Mouse (Mus musculus): ENCODE measurements around the gene Crebbp. TPM values are rescaled to one million over a fixed set of nuclear protein-coding genes. Genes with fewer than 3 reads are reported as not detected.

Crebbp gene
- polyA plus RNA-seq, 1 experiment from 2014 or later, result 44.4 TPM

DNA sequence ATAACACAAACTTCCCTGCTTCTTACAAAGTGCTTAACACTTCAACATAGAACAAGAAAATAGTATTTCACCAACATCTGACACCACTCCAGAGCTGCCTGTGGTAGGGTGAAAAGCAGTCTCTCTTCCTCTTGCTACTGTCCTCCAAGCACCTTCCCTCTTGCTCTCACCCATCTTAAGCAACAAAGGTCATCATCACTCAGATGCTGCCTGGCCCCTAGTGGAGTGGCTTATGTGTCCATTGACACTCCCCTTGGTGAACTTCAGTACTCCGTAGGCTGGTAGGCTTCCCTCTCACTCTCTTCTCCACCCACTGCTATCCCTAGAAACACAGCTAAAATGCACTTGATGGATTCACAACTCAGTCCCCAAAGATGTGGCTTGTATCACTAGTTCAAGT lies 3.5 kb downstream of the Crebbp start:
- peak overlapping the region; percentile 6 for H3K4me3 ChIP-seq
- H3K27me3 ChIP-seq, result peaks cover 5% of the 10 kb centered on the region; the same call in 1 of the 2 replicates
- H3K4me2 ChIP-seq, result peak overlapping the region; percentile 32
- H3K36me3 ChIP-seq (ENCODE audit: poor library complexity, severe bottlenecking), result peaks cover 6% of the 10 kb centered on the region
- peaks cover 29% of the 10 kb centered on the region for H3K4me1 ChIP-seq
- ATAC-seq, result no peak
- H3K9me3 ChIP-seq (replicated peaks), result no peaks in the 10 kb centered on the region
- 88% methylated on average over 1 of the region's 1 CpGs for WGBS
- no peak overlapping the region for H3K9ac ChIP-seq
- H3K27ac ChIP-seq, result no peak overlapping the region

DNA sequence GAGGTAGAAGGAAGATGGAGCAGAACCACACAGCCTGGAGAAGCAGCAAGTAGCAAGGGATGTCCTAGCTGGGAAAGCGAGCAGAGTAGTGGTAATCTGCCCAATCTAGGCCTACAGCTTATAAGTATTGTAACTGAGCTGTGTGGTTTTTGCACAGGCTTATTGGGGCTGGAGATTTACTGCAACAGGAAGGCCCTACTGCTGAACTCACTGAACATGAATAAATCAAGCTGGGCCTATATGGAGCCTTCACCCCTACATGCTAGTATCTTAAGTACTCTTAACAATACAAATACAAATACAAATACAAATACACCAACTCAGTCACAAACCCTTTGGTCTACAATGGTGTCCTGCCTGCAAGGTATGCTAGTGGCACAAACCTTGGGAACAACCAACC lies 10.2 kb downstream of the Crebbp start:
- Histone ChIP-seq H3K4me3 (no peak overlapping the region), H3K4me2 (no peak overlapping the region), H3K4me1 (peaks cover 21% of the 10 kb centered on the region), H3K27me3 (no peaks in the 10 kb centered on the region), H3K9ac (no peak overlapping the region), H3K27ac (no peak overlapping the region), H3K36me3 (ENCODE audit: poor library complexity, severe bottlenecking) (peaks cover 1% of the 10 kb centered on the region), H3K9me3 (replicated peaks) (no peaks in the 10 kb centered on the region)
- no peak for ATAC-seq
- 90% methylated on average over 1 of the region's 1 CpGs for WGBS

DNA sequence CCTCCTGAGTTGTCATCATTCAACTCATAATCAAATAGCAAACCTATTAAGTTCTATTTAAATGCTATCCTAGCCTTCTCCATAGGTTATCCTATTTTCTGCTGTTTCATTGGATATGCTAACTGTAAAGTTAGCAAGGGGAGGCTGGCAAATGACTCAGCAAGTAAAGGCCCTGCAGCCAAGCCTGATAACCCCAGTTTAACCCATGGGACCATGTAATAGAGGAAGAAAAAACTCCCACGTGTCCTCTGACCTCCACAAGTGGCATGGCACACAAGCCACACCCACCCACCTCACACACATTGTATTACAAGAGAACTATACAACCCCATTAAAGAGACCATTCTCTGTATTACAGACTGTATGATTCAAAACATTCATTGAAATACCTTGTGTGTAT lies 13.8 kb downstream of the Crebbp start:
- Histone ChIP-seq H3K9me3 (replicated peaks) (no peaks in the 10 kb centered on the region), H3K4me1 (peaks cover 16% of the 10 kb centered on the region), H3K36me3 (ENCODE audit: poor library complexity, severe bottlenecking) (no peaks in the 10 kb centered on the region), H3K4me2 (no peak overlapping the region), H3K4me3 (no peak overlapping the region), H3K27me3 (no peaks in the 10 kb centered on the region), H3K9ac (no peak overlapping the region), H3K27ac (no peak overlapping the region)
- no peak for ATAC-seq
- WGBS, result 68% methylated on average over 1 of the region's 1 CpGs

DNA sequence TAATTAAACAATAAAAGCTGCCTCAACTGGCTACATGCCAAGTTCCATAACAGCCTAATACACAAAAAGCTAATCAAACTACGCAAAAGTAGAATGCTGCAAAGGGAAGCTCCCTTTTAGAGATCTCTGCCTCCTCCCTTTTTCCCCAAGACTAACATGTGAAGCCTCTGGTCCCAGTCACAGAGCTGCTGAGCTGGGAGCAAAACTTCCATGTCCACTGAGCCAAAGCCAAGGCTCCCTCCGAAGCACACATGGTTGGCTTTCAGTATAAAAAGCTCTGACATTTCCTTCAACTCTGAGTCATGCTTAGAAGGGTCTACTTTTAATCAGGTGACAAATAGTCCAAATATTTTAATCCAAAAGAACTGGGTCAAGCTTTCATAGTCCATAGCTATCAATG lies 14.2 kb downstream of the Crebbp start:
- no peak for ATAC-seq
- Histone ChIP-seq H3K9ac (no peak overlapping the region), H3K27ac (no peak overlapping the region), H3K9me3 (replicated peaks) (no peaks in the 10 kb centered on the region), H3K36me3 (ENCODE audit: poor library complexity, severe bottlenecking) (no peaks in the 10 kb centered on the region), H3K27me3 (no peaks in the 10 kb centered on the region), H3K4me1 (peaks cover 16% of the 10 kb centered on the region), H3K4me2 (no peak overlapping the region), H3K4me3 (no peak overlapping the region)
- WGBS, result 58% methylated on average over 2 of the region's 2 CpGs

DNA sequence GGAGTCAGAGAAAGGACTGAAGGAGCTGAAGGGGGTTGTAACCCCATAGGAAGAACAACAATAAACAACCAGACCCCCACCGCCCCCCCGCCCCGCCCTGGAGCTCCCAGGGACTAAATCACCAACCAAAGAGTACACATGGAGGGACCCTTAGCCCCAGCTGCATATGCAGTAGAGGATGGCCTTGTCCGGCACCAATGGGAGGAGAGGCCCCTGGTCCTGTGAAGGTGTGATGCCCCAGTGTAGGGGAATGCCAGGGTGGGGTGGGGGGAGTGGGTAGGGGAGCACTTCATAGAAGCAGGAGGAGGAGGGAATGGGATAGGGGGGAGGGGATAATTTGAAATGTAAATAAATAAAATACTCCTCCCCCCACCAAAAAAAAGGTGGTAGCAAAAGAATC lies 15.8 kb downstream of the Crebbp start:
- H3K36me3 ChIP-seq (ENCODE audit: poor library complexity, severe bottlenecking), result no peaks in the 10 kb centered on the region
- H3K4me1 ChIP-seq, result peaks cover 16% of the 10 kb centered on the region
- no peaks in the 10 kb centered on the region for H3K9me3 ChIP-seq (replicated peaks)
- ATAC-seq, result no peak
- H3K27ac ChIP-seq, result no peak overlapping the region
- no peak overlapping the region for H3K9ac ChIP-seq
- WGBS, result 96% methylated on average over 4 of the region's 4 CpGs
- H3K4me3 ChIP-seq, result no peak overlapping the region
- H3K4me2 ChIP-seq, result no peak overlapping the region
- no peaks in the 10 kb centered on the region for H3K27me3 ChIP-seq

DNA sequence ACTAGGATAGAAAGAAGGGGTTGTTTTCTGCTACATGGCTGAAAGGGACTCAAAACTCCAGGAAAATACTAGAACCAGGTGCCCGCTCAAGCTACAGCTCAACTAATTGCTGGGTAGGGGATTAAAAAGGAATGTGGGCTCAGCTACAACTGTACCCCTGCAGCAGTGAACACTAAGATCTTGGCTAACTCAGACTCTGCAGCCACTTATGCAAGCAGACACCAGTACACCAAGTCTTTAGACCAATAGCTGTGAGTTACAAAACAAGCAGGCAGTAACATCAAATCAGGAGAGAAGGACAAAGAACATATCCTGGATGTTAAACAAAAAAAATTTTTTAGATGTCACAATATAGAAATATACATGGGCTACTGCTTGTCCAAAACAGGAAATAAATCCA lies 23.6 kb downstream of the Crebbp start:
- H3K27me3 ChIP-seq, result no peaks in the 10 kb centered on the region
- no peak overlapping the region for H3K4me2 ChIP-seq
- H3K36me3 ChIP-seq (ENCODE audit: poor library complexity, severe bottlenecking), result no peaks in the 10 kb centered on the region
- no peak overlapping the region for H3K27ac ChIP-seq
- no peak overlapping the region for H3K4me3 ChIP-seq
- ATAC-seq, result no peak
- H3K4me1 ChIP-seq, result no peaks in the 10 kb centered on the region
- 93% methylated on average over 1 of the region's 1 CpGs for WGBS
- H3K9me3 ChIP-seq (replicated peaks), result no peaks in the 10 kb centered on the region
- H3K9ac ChIP-seq, result no peak overlapping the region

DNA sequence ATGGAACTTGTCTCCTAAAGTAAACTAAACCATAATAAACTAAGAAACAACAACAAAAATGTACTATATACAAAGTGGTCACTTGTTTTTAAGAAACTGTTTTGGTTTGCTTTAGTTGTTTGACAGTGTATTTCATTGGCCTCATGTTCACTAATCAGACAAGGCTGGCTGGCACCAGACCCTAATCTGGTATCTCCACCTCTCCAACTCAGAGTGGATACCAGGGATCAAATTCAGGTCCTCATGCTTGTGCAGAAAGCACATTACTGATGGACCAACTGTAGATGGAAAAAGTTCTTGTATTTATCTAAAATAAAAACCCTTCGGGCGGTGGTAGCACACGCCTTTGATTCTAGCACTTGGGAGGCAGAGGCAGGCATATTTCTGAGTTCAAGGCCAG lies 38.7 kb downstream of the Crebbp start:
- H3K36me3 ChIP-seq (ENCODE audit: poor library complexity, severe bottlenecking), result peaks cover 30% of the 10 kb centered on the region
- 97% methylated on average over 3 of the region's 3 CpGs for WGBS

DNA sequence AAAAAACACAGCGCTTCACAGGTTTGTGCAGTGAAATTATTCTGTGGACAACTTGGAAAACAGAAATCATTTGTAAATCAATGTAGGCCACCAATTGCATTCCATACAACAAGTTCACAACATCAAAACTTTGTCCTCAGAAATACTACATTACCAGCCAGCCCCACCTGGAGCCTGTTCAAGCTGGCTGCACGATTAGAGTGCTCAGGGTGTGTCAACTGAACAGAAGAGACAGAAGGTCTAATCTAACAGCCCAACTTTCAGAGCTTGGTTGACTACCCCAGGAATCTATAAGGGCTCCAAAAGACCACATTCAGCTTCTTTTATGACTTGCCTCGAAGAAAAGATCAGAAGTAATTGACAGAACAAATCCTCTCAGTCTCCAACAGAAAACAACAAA lies 44.3 kb downstream of the Crebbp start:
- H3K27ac ChIP-seq, result no peak overlapping the region
- H3K4me2 ChIP-seq, result no peak overlapping the region
- H3K36me3 ChIP-seq (ENCODE audit: poor library complexity, severe bottlenecking), result peaks cover 16% of the 10 kb centered on the region
- no peak for ATAC-seq
- no peak overlapping the region for H3K9ac ChIP-seq
- H3K27me3 ChIP-seq, result no peaks in the 10 kb centered on the region
- WGBS, result 71% methylated on average over 3 of the region's 3 CpGs
- no peaks in the 10 kb centered on the region for H3K4me1 ChIP-seq
- H3K4me3 ChIP-seq, result no peak overlapping the region
- no peaks in the 10 kb centered on the region; the same call in 1 of the 2 replicates for H3K9me3 ChIP-seq (replicated peaks)

More for the DNA sequence above, 38.7 kb downstream of the Crebbp start:
- no peak overlapping the region for H3K4me3 ChIP-seq
- H3K27me3 ChIP-seq, result no peaks in the 10 kb centered on the region
- no peak overlapping the region for H3K27ac ChIP-seq
- no peaks in the 10 kb centered on the region for H3K4me1 ChIP-seq
- H3K4me2 ChIP-seq, result no peak overlapping the region
- ATAC-seq, result no peak
- H3K9me3 ChIP-seq (replicated peaks), result no peaks in the 10 kb centered on the region
- no peak overlapping the region for H3K9ac ChIP-seq

DNA sequence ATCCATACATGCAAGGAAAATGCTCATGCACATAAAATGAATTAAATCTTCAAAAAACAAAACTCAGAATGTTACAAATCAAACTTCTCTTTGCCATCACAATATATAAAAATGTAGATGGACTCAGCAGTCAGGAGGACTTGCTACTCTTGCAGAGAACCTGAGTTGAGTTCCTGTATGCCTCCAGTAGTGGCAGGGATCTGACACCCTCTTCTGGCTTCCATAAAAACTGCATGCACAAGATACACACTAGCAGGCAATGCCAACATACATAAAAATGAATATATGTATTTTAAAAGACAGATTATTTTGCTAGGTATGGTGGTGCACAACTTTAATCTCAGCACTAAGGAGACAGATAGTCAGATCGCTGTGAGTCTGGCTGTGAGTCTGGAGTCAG lies 45.3 kb downstream of the Crebbp start:
- no peaks in the 10 kb centered on the region for H3K27me3 ChIP-seq
- H3K36me3 ChIP-seq (ENCODE audit: poor library complexity, severe bottlenecking), result peaks cover 16% of the 10 kb centered on the region
- H3K4me1 ChIP-seq, result no peaks in the 10 kb centered on the region
- no peaks in the 10 kb centered on the region; the same call in 1 of the 2 replicates for H3K9me3 ChIP-seq (replicated peaks)
- no peak overlapping the region for H3K4me3 ChIP-seq
- no peak overlapping the region for H3K27ac ChIP-seq
- no peak for ATAC-seq
- WGBS, result 98% methylated on average over 1 of the region's 1 CpGs
- H3K4me2 ChIP-seq, result no peak overlapping the region
- H3K9ac ChIP-seq, result no peak overlapping the region

DNA sequence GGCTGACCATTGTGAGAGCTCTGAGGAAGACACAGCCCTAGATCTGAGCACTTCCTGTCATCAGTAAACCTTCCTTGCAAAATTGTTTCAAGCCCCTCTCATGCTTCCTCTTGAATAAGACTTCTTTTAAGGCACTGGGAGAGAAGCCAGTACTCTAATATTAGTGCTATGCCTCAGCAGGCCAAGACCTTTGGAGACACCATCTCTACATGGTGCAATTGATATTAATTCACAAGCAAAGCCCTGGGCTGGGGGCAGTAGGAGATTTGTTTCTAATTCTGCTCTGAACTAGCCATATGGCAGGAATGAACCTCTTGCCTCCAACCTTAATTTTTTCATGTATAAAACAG lies 52.9 kb downstream of the Crebbp start:
- peak; percentile 66 for ATAC-seq
- peak overlapping the region; percentile 32; the same call in 1 of the 2 replicates for H3K27ac ChIP-seq

DNA sequence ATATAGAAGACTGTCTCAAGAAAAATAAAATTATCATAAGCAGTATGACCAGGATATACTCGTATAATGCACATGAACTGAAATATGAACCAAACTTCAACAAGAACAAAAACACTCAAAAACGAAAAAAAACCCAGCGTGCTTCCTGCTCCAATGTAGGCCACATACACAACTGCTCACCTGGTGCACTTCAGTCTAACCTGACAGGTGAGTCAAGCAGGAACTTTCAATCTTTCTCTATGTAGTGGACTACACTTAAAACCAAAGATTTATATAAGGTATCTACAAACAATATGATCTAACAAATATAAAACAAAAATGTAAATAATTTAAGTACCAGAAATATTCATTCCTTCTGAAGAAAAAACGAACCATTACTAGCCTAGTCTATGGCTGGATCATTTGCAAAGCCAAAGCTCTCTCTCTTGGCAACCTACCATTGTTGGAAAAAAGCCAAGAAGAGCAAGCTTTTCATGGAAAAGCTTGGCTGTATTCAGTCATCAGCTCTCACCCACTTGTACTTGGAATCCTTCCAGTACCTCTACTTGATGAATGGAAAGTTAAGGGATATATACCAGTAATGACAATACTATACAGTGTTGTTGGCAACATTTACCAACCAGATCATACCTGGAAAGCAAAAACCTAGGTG lies 53.4 kb downstream of the Crebbp start:
- peak; percentile 83 for ATAC-seq
- H3K27ac ChIP-seq, result peak overlapping the region; percentile 32; the same call in 1 of the 2 replicates
- 81% methylated on average over 4 of the region's 4 CpGs for WGBS

More for the DNA sequence above, 52.9 kb downstream of the Crebbp start:
- 0 out of 2 replicates have a peak, but pooled peaks cover 4% of the 10 kb centered on the region for H3K36me3 ChIP-seq (ENCODE audit: poor library complexity, severe bottlenecking)
- H3K27me3 ChIP-seq, result no peaks in the 10 kb centered on the region
- H3K9me3 ChIP-seq (replicated peaks), result no peaks in the 10 kb centered on the region
- no peak overlapping the region for H3K9ac ChIP-seq
- H3K4me2 ChIP-seq, result no peak overlapping the region
- H3K4me1 ChIP-seq, result peaks cover 42% of the 10 kb centered on the region
- no peak overlapping the region for H3K4me3 ChIP-seq

DNA sequence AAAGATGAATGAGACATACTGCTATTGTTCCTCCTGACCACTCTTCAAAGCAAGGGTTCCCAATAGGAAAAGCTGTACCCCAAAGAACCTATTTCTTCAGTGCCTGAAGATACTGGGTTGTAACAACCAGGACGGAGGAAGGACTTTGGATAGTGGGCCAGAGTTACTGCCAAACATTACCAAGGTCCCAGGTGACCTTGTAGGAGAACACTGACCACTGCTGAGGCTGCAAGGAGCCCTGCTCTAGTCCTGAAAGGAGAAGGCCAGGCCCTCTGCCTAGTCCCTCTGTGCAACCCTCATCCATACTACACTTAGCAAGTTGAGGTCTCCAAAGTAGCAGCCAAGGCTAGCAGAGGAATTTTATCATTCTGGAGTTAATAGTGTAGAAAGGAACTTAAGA lies 60.7 kb downstream of the Crebbp start:
- Histone ChIP-seq H3K27me3 (no peaks in the 10 kb centered on the region), H3K4me3 (no peak overlapping the region), H3K9ac (no peak overlapping the region), H3K4me1 (peaks cover 14% of the 10 kb centered on the region), H3K9me3 (replicated peaks) (no peaks in the 10 kb centered on the region), H3K4me2 (no peak overlapping the region), H3K36me3 (ENCODE audit: poor library complexity, severe bottlenecking) (peaks cover 15% of the 10 kb centered on the region; the same call in 1 of the 2 replicates), H3K27ac (no peak overlapping the region)
- 89% methylated on average over 1 of the region's 1 CpGs for WGBS
- ATAC-seq, result no peak

More for the DNA sequence above, 53.4 kb downstream of the Crebbp start:
- Histone ChIP-seq H3K4me3 (no peak overlapping the region), H3K9me3 (replicated peaks) (no peaks in the 10 kb centered on the region), H3K9ac (no peak overlapping the region), H3K4me1 (peaks cover 46% of the 10 kb centered on the region), H3K27me3 (no peaks in the 10 kb centered on the region), H3K36me3 (ENCODE audit: poor library complexity, severe bottlenecking) (0 out of 2 replicates have a peak, but pooled peaks cover 4% of the 10 kb centered on the region), H3K4me2 (no peak overlapping the region)

DNA sequence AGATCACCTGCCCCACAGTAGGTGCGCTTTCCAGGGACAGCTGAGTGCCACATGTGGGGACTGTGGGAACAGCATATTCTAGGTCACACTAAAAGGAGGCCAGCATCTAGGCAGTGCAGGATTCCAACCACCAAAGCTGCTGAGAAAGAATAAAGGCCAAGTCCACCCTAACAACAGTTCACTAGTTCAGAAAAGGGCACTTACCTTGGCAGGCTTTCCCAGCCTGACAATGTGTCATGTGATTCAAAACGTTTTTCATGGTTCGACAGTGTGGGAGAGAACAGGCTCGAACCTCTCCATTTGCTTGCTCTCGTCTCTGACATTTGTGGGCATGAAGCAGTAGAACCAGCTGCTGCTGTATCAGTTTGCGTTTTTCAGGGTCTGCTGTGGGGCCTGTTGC lies 75.3 kb downstream of the Crebbp start:
- Histone ChIP-seq H3K4me3 (no peak overlapping the region), H3K27ac (no peak overlapping the region), H3K36me3 (ENCODE audit: poor library complexity, severe bottlenecking) (peaks cover 30% of the 10 kb centered on the region), H3K27me3 (no peaks in the 10 kb centered on the region), H3K9ac (no peak overlapping the region), H3K9me3 (replicated peaks) (no peaks in the 10 kb centered on the region), H3K4me1 (peaks cover 4% of the 10 kb centered on the region; the same call in 1 of the 2 replicates), H3K4me2 (no peak overlapping the region)
- 77% methylated on average over 6 of the region's 6 CpGs for WGBS
- no peak for ATAC-seq
